Mouse (Mus musculus) myocyte (in vitro differentiated cells): ENCODE data around the gene Slc31a1.

ENCODE experiments used
- E2F4 ChIP-seq: IDR thresholded peaks from one replicate; pipeline ENCODE4 v1.6.1; 2011; ENCODE audit warnings: mild to moderate bottlenecking, control low read depth, moderate library complexity; ENCODE audit not compliant: insufficient read depth
- MAX ChIP-seq: IDR thresholded peaks from one replicate; pipeline ENCODE4 v1.6.1; 2011; ENCODE audit warnings: low read depth, mild to moderate bottlenecking, control low read depth
- MYOG ChIP-seq, 3 experiments: IDR thresholded peaks; one replicate each; pipeline ENCODE4 v1.6.1; 2011; ENCODE audit warnings: control low read depth in 2 of 3, low read depth in 2 of 3, mild to moderate bottlenecking in 2 of 3; ENCODE audit not compliant: insufficient read length in 2 of 3, control insufficient read depth in 1 of 3, insufficient read depth in 1 of 3

GRCm38 (mm10) chr4:62407730-62408582, 47.4 kb downstream of the Slc31a1 start:
- no peak for TF ChIP-seq MYOG (IDR thresholded peaks at IDR 0.05; ENCODE audit: control insufficient read depth in 1 of 3, insufficient read depth in 1 of 3, insufficient read length in 2 of 3, low read depth in 2 of 3)
- no peak for TF ChIP-seq MAX
- TF ChIP-seq E2F4: no peak
